Mouse (Mus musculus) hindbrain, embryonic 16.5 days (tissue): ENCODE results near the gene Tstd2. TPM values are rescaled to one million over a fixed set of nuclear protein-coding genes. Genes with fewer than 3 reads are reported as not detected.

Experiments
- ATAC-seq: fragments of 200-750 bp; cut with Nextera tagmentation; 2 replicates; pipeline ENCODE4 v1.8.0; 2017; ENCODE audit warnings: moderate TSS enrichment, moderate library complexity
- H3K27ac ChIP-seq: fragments of 300-500 bp; sonication (generic); 2 replicates; pipeline ENCODE4 v1.5.1; 2014; ENCODE audit warnings: low read depth, mild to moderate bottlenecking, control low read depth, low read length, moderate library complexity
- H3K27me3 ChIP-seq: fragments of 300-500 bp; sonication (generic); replicated peaks from 2 replicates; pipeline ENCODE4 v1.6.1; 2014; ENCODE audit warnings: low read length; ENCODE audit not compliant: control insufficient read depth, insufficient read depth
- H3K36me3 ChIP-seq: fragments of 300-500 bp; sonication (generic); 2 replicates; pipeline ENCODE4 v1.6.1; 2014; ENCODE audit warnings: mild to moderate bottlenecking, low read length, moderate library complexity, mixed read lengths; ENCODE audit not compliant: control insufficient read depth, insufficient read depth
- H3K4me1 ChIP-seq: fragments of 300-500 bp; sonication (generic); 2 replicates; pipeline ENCODE4 v1.6.1; 2014; ENCODE audit warnings: low read depth, low read length; ENCODE audit not compliant: control insufficient read depth, insufficient read depth
- H3K4me2 ChIP-seq: fragments of 300-500 bp; sonication (generic); 2 replicates; pipeline ENCODE4 v1.6.1; 2014; ENCODE audit warnings: mild to moderate bottlenecking, low read length, control low read depth, moderate library complexity
- H3K4me3 ChIP-seq: fragments of 300-500 bp; sonication (generic); 2 replicates; pipeline ENCODE4 v1.5.1; 2014; ENCODE audit warnings: mild to moderate bottlenecking, low read length, control low read depth, moderate library complexity
- H3K9ac ChIP-seq: fragments of 300-500 bp; sonication (generic); 2 replicates; pipeline ENCODE4 v1.6.1; 2014; ENCODE audit warnings: low read depth, mild to moderate bottlenecking, control low read depth, low read length, moderate library complexity
- H3K9me3 ChIP-seq: fragments of 300-500 bp; sonication (generic); 2 replicates; pipeline ENCODE4 v1.6.1; 2014; ENCODE audit warnings: mild to moderate bottlenecking, low read length, moderate library complexity; ENCODE audit not compliant: control insufficient read depth
- WGBS: fragments of 180-500 bp; shearing (Covaris S2); extraction: QIAGEN DNeasy Blood & Tissue Kit; methylation state at CpG from one replicate; pipeline ENCODE4 v1.1.7; 2014; 5-methylcytosine and 5-hydroxymethylcytosine counted together
- polyA plus RNA-seq: library from polyadenylated mRNA; unstranded; fragments of >200 nt; fragmentation: Nextera tagmentation; extraction: Ambion mirVana; gene quantifications from 2 replicates; pipeline ENCODE4 v1.2.1, GENCODE M21; 2015

The Tstd2 gene
- polyA plus RNA-seq, 1 experiment from 2014 or later = 19.2 TPM

GRCm38 (mm10) chr4:46064961-46065360, 73.5 kb downstream of the Tstd2 start:
- Histone ChIP-seq H3K9ac (no peak overlapping the region), H3K4me2 (no peak overlapping the region), H3K27me3 (no peaks in the 10 kb centered on the region), H3K27ac (no peak overlapping the region), H3K4me1 (no peaks in the 10 kb centered on the region), H3K4me3 (no peak overlapping the region), H3K36me3 (no peaks in the 10 kb centered on the region), H3K9me3 (no peaks in the 10 kb centered on the region)
- ATAC-seq = no peak
- 82% methylated on average over 3 of the region's 3 CpGs for WGBS

Other genes starting within 250 kb of the Tstd2 start
- gene Ccdc180, start 248.4 kb downstream of the Tstd2 start, polyA plus RNA-seq = 0.26 and 0.57 TPM in 2 replicates
- 29.3 and 30.0 TPM in 2 replicates for gene Tdrd7, start 173.4 kb downstream of the Tstd2 start, polyA plus RNA-seq
- gene Tmod1, start 99.8 kb downstream of the Tstd2 start, polyA plus RNA-seq = 2.1 and 3.0 TPM in 2 replicates
- gene Ncbp1, start 81 bp downstream of the Tstd2 start, polyA plus RNA-seq = 61.4 and 71.7 TPM in 2 replicates
- gene Xpa, start 57.6 kb upstream of the Tstd2 start, polyA plus RNA-seq = 23.5 and 25.8 TPM in 2 replicates
- not detected in 2 replicates for gene Foxe1, start 204.9 kb upstream of the Tstd2 start, polyA plus RNA-seq